Mouse (Mus musculus) forebrain, postnatal 0 days (tissue): ENCODE measurements around the gene Eef1a2. TPM values are rescaled to one million over a fixed set of nuclear protein-coding genes. Genes with fewer than 3 reads are reported as not detected.
A peak's percentile ranks its signal among the peaks of the same experiment; 100 is the strongest.

Experiments used
- ATAC-seq: fragments of 200-750 bp; cut with Nextera tagmentation; 2 replicates; pipeline ENCODE4 v1.8.0; 2017; ENCODE audit warnings: mild to moderate bottlenecking, moderate library complexity
- DNase-seq: peaks from one replicate; pipeline ENCODE4 v3.0.0-alpha.2; 2015
- H3K27ac ChIP-seq: fragments of 300-500 bp; sonication (generic); 2 replicates; pipeline ENCODE4 v1.5.1; 2014; ENCODE audit warnings: low read depth, mild to moderate bottlenecking, antibody characterized with exemption, low read length, moderate library complexity, mixed read lengths
- H3K27me3 ChIP-seq: fragments of 300-500 bp; sonication (generic); 2 replicates; pipeline ENCODE4 v1.6.1; 2014; ENCODE audit warnings: mild to moderate bottlenecking, low read length, mixed read lengths; ENCODE audit not compliant: insufficient read depth
- H3K36me3 ChIP-seq: fragments of 300-500 bp; sonication (generic); 2 replicates; pipeline ENCODE4 v1.6.1; 2014; ENCODE audit warnings: mild to moderate bottlenecking, moderate library complexity; ENCODE audit not compliant: insufficient read depth
- H3K4me1 ChIP-seq: fragments of 300-500 bp; sonication (generic); 2 replicates; pipeline ENCODE4 v1.6.1; 2014; ENCODE audit warnings: antibody characterized with exemption; ENCODE audit not compliant: insufficient read depth
- H3K4me2 ChIP-seq: fragments of 300-500 bp; sonication (generic); 2 replicates; pipeline ENCODE4 v1.6.1; 2014; ENCODE audit warnings: low read depth, mild to moderate bottlenecking, moderate library complexity
- H3K4me3 ChIP-seq: fragments of 300-500 bp; sonication (generic); 2 replicates; pipeline ENCODE4 v1.5.1; 2014; ENCODE audit warnings: low read depth, low read length, mixed read lengths
- H3K9ac ChIP-seq: fragments of 300-500 bp; sonication (generic); 2 replicates; pipeline ENCODE4 v1.6.1; 2014; ENCODE audit warnings: mild to moderate bottlenecking
- H3K9me3 ChIP-seq: fragments of 300-500 bp; sonication (generic); 2 replicates; pipeline ENCODE4 v1.6.1; 2016; ENCODE audit warnings: low read length
- CTCF ChIP-seq: sonication (generic); IDR thresholded peaks from 2 replicates; pipeline ENCODE4 v1.5.1; 2016; ENCODE audit warnings: antibody characterized with exemption, control low read depth, low read depth
- WGBS: fragments of 180-500 bp; shearing (Covaris S2); extraction: QIAGEN DNeasy Blood & Tissue Kit; methylation state at CpG from one replicate; pipeline ENCODE4 v1.1.7; 2014; 5-methylcytosine and 5-hydroxymethylcytosine counted together
- polyA plus RNA-seq: library from polyadenylated mRNA; unstranded; fragments of >200 nt; fragmentation: Nextera tagmentation; extraction: Ambion mirVana; gene quantifications from 2 replicates; pipeline ENCODE4 v1.2.1, GENCODE M21; 2015
- total RNA-seq: library from RNA; depleted of rRNA; stranded (reverse); fragments of >200 nt; gene quantifications from 2 replicates; pipeline ENCODE4 v1.2.3, GENCODE M21; 2014

Eef1a2 gene
- total and polyA plus RNA-seq, 2 experiments from 2014 or later = 17.5 to 218 TPM

- DNase-seq (no peak), ATAC-seq (no peak)
- 87% methylated on average over 2 of the region's 2 CpGs for WGBS
- Histone ChIP-seq H3K9me3 (no peaks in the 10 kb centered on the region), H3K27me3 (no peaks in the 10 kb centered on the region), H3K4me1 (no peaks in the 10 kb centered on the region), H3K9ac (no peak overlapping the region), H3K27ac (no peak overlapping the region), H3K4me3 (no peak overlapping the region), H3K4me2 (no peak overlapping the region), H3K36me3 (peaks cover 19% of the 10 kb centered on the region)
- TF ChIP-seq CTCF = no peak
These were observed 12.1 kb downstream of the Eef1a2 start for GRCm38 (mm10) chr2:181144675-181145074.

GRCm38 (mm10) chr2:181143509-181144276 lies 13.1 kb downstream of the Eef1a2 start:
- Histone ChIP-seq H3K9me3 (no peaks in the 10 kb centered on the region), H3K4me3 (no peak overlapping the region), H3K36me3 (peaks cover 17% of the 10 kb centered on the region), H3K4me2 (no peak overlapping the region), H3K27ac (no peak overlapping the region; the same call in 1 of the 2 replicates), H3K27me3 (peaks cover 4% of the 10 kb centered on the region; the same call in 1 of the 2 replicates), H3K9ac (no peak overlapping the region), H3K4me1 (no peaks in the 10 kb centered on the region)
- no peak for TF ChIP-seq CTCF
- DNase-seq (no peak), ATAC-seq (no peak)
- WGBS = 64% methylated on average over 2 of the region's 2 CpGs

- Histone ChIP-seq H3K4me2 (no peak overlapping the region), H3K4me1 (no peaks in the 10 kb centered on the region), H3K36me3 (peaks cover 7% of the 10 kb centered on the region), H3K4me3 (no peak overlapping the region), H3K27ac (no peak overlapping the region), H3K9ac (no peak overlapping the region), H3K27me3 (peaks cover 4% of the 10 kb centered on the region), H3K9me3 (no peaks in the 10 kb centered on the region)
- WGBS = 59% methylated on average over 8 of the region's 8 CpGs
- DNase-seq (no peak), ATAC-seq (no peak)
- no peak for TF ChIP-seq CTCF
These were observed 14.1 kb downstream of the Eef1a2 start for GRCm38 (mm10) chr2:181142703-181143135.

- no peak for ATAC-seq
- no peak for DNase-seq
These were observed 17.1 kb downstream of the Eef1a2 start for GRCm38 (mm10) chr2:181139641-181140193.

GRCm38 (mm10) chr2:181136934-181137333 lies 19.9 kb downstream of the Eef1a2 start:
- Histone ChIP-seq H3K4me3 (no peak overlapping the region), H3K27ac (no peak overlapping the region), H3K27me3 (peaks cover 9% of the 10 kb centered on the region), H3K9me3 (no peaks in the 10 kb centered on the region), H3K4me1 (peaks cover 17% of the 10 kb centered on the region), H3K9ac (no peak overlapping the region), H3K36me3 (no peaks in the 10 kb centered on the region), H3K4me2 (no peak overlapping the region)
- no peak for DNase-seq
- no peak for TF ChIP-seq CTCF
- no peak for ATAC-seq
- 4% methylated on average over 6 of the region's 6 CpGs for WGBS

More at GRCm38 (mm10) chr2:181139641-181140193, 17.1 kb downstream of the Eef1a2 start:
- Histone ChIP-seq H3K27ac (no peak overlapping the region), H3K4me1 (0 out of 2 replicates have a peak, but pooled peaks cover 4% of the 10 kb centered on the region), H3K9ac (no peak overlapping the region), H3K27me3 (peaks cover 9% of the 10 kb centered on the region), H3K4me3 (no peak overlapping the region), H3K9me3 (no peaks in the 10 kb centered on the region), H3K36me3 (no peaks in the 10 kb centered on the region), H3K4me2 (no peak overlapping the region)
- no peak for TF ChIP-seq CTCF
- WGBS = 74% methylated on average over 5 of the region's 5 CpGs

- Histone ChIP-seq H3K27ac (peak overlapping the region; percentile 98), H3K27me3 (peaks cover 9% of the 10 kb centered on the region), H3K4me1 (peaks cover 28% of the 10 kb centered on the region), H3K36me3 (no peaks in the 10 kb centered on the region), H3K4me3 (peak overlapping the region; percentile 81), H3K4me2 (peak overlapping the region; percentile 74), H3K9ac (peak overlapping the region; percentile 94), H3K9me3 (no peaks in the 10 kb centered on the region)
- no peak for ATAC-seq
- no peak for TF ChIP-seq CTCF
- WGBS = 5% methylated on average over 4 of the region's 4 CpGs
- no peak for DNase-seq
These were observed 21.4 kb downstream of the Eef1a2 start for GRCm38 (mm10) chr2:181135446-181135818.
